Mouse (Mus musculus) retina, embryonic 14.5 days (tissue): Measurements from ENCODE around the gene Dctn5.
A peak's percentile ranks its signal among the peaks of the same experiment; 100 is the strongest.

Experiments used
- DNase-seq: peaks from one replicate; pipeline ENCODE4 v3.0.0-alpha.2; 2015; ENCODE audit warnings: low spot score

Gene Dctn5

DNA sequence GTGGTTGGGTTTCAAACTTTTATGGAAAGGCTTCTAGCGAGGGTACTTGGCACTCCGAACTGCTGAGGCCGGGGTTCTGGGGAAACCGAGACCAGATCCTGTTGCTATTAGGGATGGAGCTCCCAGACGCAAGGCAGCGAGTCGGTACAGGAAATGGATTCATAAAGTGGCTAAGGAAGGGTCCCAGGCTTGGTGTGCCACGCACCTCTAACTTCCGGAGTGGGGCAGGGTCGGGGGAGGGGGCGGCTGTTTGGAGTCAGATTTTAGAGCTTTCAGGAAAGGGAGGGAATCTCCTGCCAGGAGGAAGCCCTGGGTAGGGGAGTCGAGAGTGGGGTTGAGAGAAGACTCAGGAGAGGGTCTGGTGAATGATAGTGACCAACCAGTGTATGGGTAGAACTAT lies 27.2 kb downstream of the Dctn5 start:
- DNase-seq = peak; percentile 17

GRCm38 (mm10) chr7:122163766-122164165 lies 30.9 kb downstream of the Dctn5 start:
- DNase-seq = no peak

GRCm38 (mm10) chr7:122167203-122167602 lies 34.4 kb downstream of the Dctn5 start:
- no peak for DNase-seq

- DNase-seq = no peak
Observed at GRCm38 (mm10) chr7:122170705-122171104, 37.9 kb downstream of the Dctn5 start.

DNA sequence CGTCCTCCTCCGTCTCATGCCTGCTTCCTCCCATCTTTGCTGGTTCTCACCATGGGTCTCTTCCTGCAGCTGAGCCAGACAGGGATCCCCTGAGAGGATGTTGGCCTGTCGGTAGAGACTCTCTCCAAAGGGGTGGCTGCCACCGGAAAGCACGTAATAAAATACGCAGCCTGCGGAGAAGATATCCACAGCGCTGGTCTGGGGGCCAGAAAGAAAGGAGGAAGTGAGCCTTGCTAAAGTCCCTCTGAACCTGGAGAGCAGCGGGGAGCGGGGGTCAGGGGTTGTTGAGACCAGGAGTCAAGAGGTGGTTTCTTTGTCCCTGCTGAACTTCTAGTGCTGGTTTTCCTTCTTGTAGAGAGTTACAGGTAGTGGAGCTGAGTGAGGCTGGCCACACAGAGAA lies 38.8 kb downstream of the Dctn5 start:
- no peak for DNase-seq

- no peak for DNase-seq
Observed at GRCm38 (mm10) chr7:122180720-122181119, 47.9 kb downstream of the Dctn5 start.

DNA sequence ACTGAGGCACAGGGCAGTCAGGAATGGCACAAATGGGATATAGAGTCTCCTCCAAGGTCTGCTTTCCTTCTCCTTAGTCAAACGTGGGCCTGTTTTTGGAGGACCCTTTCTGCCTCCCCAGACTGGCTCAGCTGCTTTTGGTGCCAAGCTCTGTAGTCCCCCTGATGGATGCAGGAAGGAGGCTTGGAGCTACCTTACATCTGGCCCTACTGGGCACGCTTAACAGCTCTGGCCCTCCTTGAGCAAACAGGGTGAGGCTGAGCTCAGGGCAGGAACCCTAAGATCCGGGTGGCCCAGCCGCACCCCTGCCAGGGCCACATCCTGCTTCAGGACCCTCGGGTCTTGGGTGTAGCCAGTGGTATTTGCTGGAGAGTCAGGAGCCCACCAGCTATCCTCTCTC lies 51.7 kb downstream of the Dctn5 start:
- no peak for DNase-seq

GRCm38 (mm10) chr7:122186043-122186442 lies 53.2 kb downstream of the Dctn5 start, which contains the start of gene Ern2:
Ern2 (minus strand) TSS chr7:122186207.
- no peak for DNase-seq

- peak; percentile 78 for DNase-seq
Observed at GRCm38 (mm10) chr7:122189484-122189883, 56.6 kb downstream of the Dctn5 start.

GRCm38 (mm10) chr7:122191097-122191496 lies 58.3 kb downstream of the Dctn5 start:
- no peak for DNase-seq

DNA sequence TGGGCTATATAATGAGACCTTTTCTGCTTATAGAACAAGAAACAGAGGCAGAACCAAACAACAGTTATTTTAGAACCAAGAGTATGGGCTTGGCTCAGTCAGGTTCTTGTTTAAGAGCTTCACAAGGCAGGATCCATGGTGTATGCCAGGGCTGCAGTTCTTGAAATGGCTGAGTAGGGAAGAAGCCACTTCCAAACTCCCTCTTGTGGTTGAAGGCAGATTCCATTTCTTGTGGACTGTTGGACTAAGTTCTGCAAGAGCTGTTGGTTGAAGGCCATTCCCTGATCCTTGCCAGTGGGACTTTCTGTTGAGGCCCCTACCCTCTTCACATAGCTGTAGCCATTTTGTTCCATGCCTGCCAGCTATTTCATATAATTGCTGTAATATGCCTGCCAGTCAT lies 61.1 kb downstream of the Dctn5 start:
- DNase-seq = no peak

DNA sequence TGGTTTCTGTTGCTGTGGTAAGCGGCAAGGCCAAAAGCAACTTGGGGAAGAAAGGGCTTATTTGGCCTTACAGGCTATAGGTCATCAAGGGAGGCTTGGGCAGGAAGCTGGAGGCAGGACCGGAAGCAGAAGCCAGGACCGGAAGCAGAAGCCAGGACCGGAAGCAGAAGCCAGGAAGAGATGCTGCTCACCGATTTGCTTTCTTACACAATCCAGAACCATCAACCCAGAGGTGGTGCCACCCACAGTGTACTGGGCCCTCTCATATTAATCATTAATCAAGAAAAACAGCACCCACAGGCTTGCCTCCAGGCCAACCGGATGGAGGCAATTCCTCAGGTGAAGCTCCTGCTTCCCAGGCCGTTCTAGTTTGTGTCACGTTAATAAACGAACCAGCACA lies 63.9 kb downstream of the Dctn5 start:
- no peak for DNase-seq

DNA sequence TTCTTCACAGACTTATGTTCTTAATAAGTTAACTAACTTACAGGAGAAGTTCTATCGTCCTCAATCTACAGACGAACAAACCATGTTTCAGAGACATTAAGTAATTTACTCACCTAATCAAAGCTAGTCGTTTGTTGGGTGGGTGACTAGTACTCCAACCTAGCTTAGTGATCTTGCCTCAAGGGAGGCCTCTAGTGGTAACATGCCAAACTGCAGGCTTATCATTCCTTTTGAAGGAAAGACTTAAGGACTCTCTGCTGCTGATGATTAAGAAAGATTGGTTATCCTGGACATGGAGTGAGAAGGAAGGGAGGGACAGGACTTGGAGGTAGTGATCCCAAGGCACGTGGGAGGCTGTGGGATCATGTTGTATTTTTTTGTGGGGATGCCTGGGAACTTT lies 64.5 kb downstream of the Dctn5 start:
- DNase-seq = peak; percentile 84
